Mouse (Mus musculus) T-helper 2 cell (primary cell): Measurements from ENCODE around the gene Hormad1.

ENCODE experiments used
- in situ Hi-C: fragments of 300-600 bp; cut with MboI, MseI; formaldehyde crosslinking; loops from one replicate; pipeline ENCODE4 v1.15.1; 2025; ENCODE audit warnings: high pct_unique_total_duplicates

Hormad1 gene

DNA sequence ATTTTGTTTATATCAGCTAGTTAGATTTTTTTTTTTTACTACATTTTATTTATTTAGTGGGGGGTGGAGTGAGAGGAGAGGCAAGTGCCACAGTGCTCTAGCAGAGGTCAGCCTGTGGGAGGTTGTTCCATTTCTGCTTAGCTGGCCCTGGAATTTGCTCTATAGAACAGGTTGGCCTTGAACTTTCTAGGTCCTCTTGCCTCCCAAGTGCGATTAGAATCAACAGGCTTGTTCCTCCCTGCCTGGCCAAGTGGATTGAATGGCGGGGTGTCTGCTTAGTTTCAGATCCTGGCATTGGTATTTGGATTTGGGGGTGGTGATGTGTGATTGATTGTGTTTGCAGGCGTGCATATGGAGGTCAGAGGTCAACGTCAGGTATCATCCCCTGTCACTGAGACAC is 76.6 kb downstream of the Hormad1 start:
- in situ Hi-C loops, result no loop called here
